14 mouse cellular contexts compared by ENCODE assay signal in the genomic region with DNA sequence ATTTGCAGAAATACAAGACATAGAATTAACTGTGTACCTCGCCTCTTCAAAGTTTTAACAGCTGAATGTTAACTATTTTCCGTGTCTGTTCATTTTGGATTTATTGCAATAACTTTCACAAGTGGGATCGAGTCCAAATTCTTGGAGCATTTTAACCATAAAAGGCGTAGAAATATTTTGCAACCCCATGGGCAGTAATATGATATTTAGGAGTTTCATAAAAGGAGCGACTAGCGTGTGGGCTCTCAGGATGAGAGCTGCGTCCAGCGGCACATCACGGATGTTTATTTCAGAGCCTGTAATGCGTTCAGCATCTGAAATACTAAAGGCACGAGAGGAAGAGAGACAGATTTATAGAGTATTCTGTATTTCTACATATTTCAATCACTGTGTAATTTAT. TPM values are rescaled to one million over a fixed set of nuclear protein-coding genes. Genes with fewer than 3 reads are reported as not detected.
DNase-seq lines count a peak whose midpoint lies in the region; ATAC-seq lines count a peak whose summit lies in the region.
"Had no signal": no experiment of that assay in that cellular context is flagged by ENCODE, and none has a peak within 500 bp of the region (broad histone marks: within the 10 kb centered on the region; RNA-seq: fewer than 3 reads in every experiment).

No protein-coding gene starts in this region.

- peak; percentile 9 for DNase-seq in gastrocnemius, adult 18-20 months (ENCODE audit: low spot score)
- no peak for DNase-seq in gastrocnemius, postnatal 4 days (ENCODE audit: low spot score in 2 of 2)
- DNase-seq in urinary bladder, postnatal 14 days (ENCODE audit: low spot score), result peak; percentile 26
- DNase-seq in urinary bladder, postnatal 36 days (ENCODE audit: low spot score in 2 of 2), result no peak
- peak; percentile 27 for DNase-seq in lung, postnatal 10 days
- no peak for DNase-seq in thymus, adult 18-20 months
- DNase-seq in ovary, postnatal 14 days (ENCODE audit: low spot score), result no peak
- DNase-seq: adrenal gland, adult 8-10 months; cerebellum, postnatal 36 days; liver; right cerebral cortex, postnatal 14 days; thymus, postnatal 25 days had no signal

- ATAC-seq in erythroid progenitor cell, adult 5-6 weeks (replicated peaks; ENCODE audit: low FRiP score, poor library complexity, severe bottlenecking), result no peak
- ATAC-seq: forebrain, embryonic 13.5 days had no signal

RNA-seq across cellular contexts. Expression of a gene that starts 50.1 kb away (rescaled TPM):
- total RNA-seq in gastrocnemius, adult 18-20 months (2021), result under 1 TPM; 0.31 to 0.39 TPM
- total RNA-seq in gastrocnemius, postnatal 4 days (2021), result under 1 TPM; 0.44 to 0.59 TPM
- not detected in 2 replicates for total RNA-seq in erythroid progenitor cell, adult 5-6 weeks (2015; ENCODE audit: low replicate concordance)
- total RNA-seq in erythroid progenitor cell, adult 5-6 weeks (2017; ENCODE audit: low replicate concordance), result not detected in 2 replicates

Comparison
In these comparisons a context has a peak if more than half of its experiments do, and no peak if none do; other contexts are left out.
1. DNase-seq: peak in gastrocnemius, adult 18-20 months (single experiment), urinary bladder, postnatal 14 days (single experiment) and lung, postnatal 10 days (single experiment); none in gastrocnemius, postnatal 4 days (0 of 2), urinary bladder, postnatal 36 days (0 of 2), thymus, adult 18-20 months (0 of 2) and ovary, postnatal 14 days (single experiment).